ENCODE assay signal across 7 mouse cellular contexts in the genomic region with DNA sequence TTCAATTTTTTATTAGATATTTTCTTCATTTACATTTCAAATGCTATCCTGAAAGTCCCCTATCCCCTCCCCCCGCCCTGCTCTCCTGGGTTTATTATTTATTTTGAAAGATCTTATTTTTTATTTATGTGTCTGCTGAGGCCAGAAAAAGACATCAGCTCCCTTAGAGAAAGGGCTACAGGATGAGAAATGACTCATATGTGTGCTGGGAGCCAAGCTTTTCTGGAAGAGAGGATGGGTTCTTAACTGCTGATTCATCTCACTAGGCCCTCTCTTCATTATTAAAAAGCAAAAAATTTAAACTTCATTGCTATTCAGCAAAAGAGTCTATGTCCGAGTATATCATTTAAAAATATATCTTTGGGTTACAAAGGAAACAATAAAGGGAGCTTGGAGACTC. TPM values are rescaled to one million over a fixed set of nuclear protein-coding genes. Genes with fewer than 3 reads are reported as not detected.
DNase-seq lines count a peak whose midpoint lies in the region; ATAC-seq and TF ChIP-seq lines count a peak whose summit lies in the region.
"Not testable (repeated sequence)": the region's sequence is repeated elsewhere in the genome, so short reads cannot be mapped to it uniquely, and the experiment has no call there.

No protein-coding gene starts in this region.

- dilution Hi-C loops in CH12.LX (cut with MboI; ENCODE audit: extremely low pct_ligation_motif_present, extremely low pct_unique_long_range_greater_than_20kb, low sequenced_read_pairs) = not testable (repeated sequence)

- intact Hi-C loops in left cerebral cortex, adult 2 months (cut with DNase I) = not testable (repeated sequence)

- H3K9ac ChIP-seq in CH12.LX (ENCODE audit: insufficient read depth, low read depth); heart, embryonic 15.5 days; midbrain, embryonic 15.5 days: not testable (repeated sequence)

- H3K79me2 ChIP-seq in CH12.LX (replicated peaks; ENCODE audit: control insufficient read depth, extremely low read depth, insufficient read depth, poor library complexity, severe bottlenecking) = peaks cover 16% of the 10 kb centered on the region

- WGBS in heart, embryonic 15.5 days = 79% methylated on average over 2 of the region's 2 CpGs
- WGBS in midbrain, embryonic 15.5 days = 87% methylated on average over 2 of the region's 2 CpGs
- WGBS in thymus, adult 2 months = 71% methylated on average over 2 of the region's 2 CpGs

- DNase-seq in CH12.LX (ENCODE audit: extremely low read depth); left cerebral cortex, adult 2 months (ENCODE audit: extremely low spot score in 1 of 2, low spot score in 2 of 2); thymus, adult 2 months: not testable (repeated sequence)
- DNase-seq in adrenal gland, adult 2 months = peak; percentile 53
- DNase-seq in fibroblast of lung, adult 2 months (ENCODE audit: low read depth) = peak; percentile 46

- TF ChIP-seq POLR2A in CH12.LX (IDR thresholded peaks at IDR 0.05; ENCODE audit: low read depth, low read length); thymus, adult 2 months (IDR thresholded peaks at IDR 0.05; ENCODE audit: control insufficient read depth, extremely low read depth, insufficient read depth, low read length, poor library complexity): not testable (repeated sequence)

- H3K4me3 ChIP-seq in CH12.LX (replicated peaks in 1 of 3; ENCODE audit: low read depth in 2 of 3, low read length in 2 of 3, poor library complexity in 1 of 3); heart, embryonic 15.5 days; left cerebral cortex, adult 2 months; midbrain, embryonic 15.5 days; thymus, adult 2 months (ENCODE audit: control insufficient read depth, insufficient read depth, low read length): not testable (repeated sequence)

- peaks cover 1 to 14% of the 10 kb centered on the region in 2 experiments for H3K36me3 ChIP-seq in CH12.LX (replicated peaks in 1 of 2; ENCODE audit: control insufficient read depth in 1 of 2, insufficient read depth in 1 of 2, low read length in 1 of 2)
- not testable (repeated sequence) for H3K36me3 ChIP-seq in heart, embryonic 15.5 days; midbrain, embryonic 15.5 days (replicated peaks); thymus, adult 2 months (ENCODE audit: control insufficient read depth, insufficient read depth, low read length)

- H3K4me2 ChIP-seq in CH12.LX (ENCODE audit: insufficient read depth, low read depth, poor library complexity, severe bottlenecking) = peak overlapping the region; percentile 65; the same call in 1 of the 2 replicates
- not testable (repeated sequence) for H3K4me2 ChIP-seq in heart, embryonic 15.5 days; midbrain, embryonic 15.5 days

- H3K4me1 ChIP-seq in CH12.LX (ENCODE audit: control insufficient read depth in 1 of 2, insufficient read depth in 2 of 2) = peaks cover 11 to 28% of the 10 kb centered on the region in 2 experiments
- H3K4me1 ChIP-seq in heart, embryonic 15.5 days (replicated peaks) = not testable (repeated sequence)
- H3K4me1 ChIP-seq in midbrain, embryonic 15.5 days = peaks cover 21% of the 10 kb centered on the region
- peaks cover 17% of the 10 kb centered on the region for H3K4me1 ChIP-seq in thymus, adult 2 months (replicated peaks; ENCODE audit: control insufficient read depth, insufficient read depth, low read length)

- TF ChIP-seq CTCF in CH12.LX (conservative IDR thresholded peaks at IDR 0.05 in 1 of 2, IDR thresholded peaks at IDR 0.05 in 1 of 2; ENCODE audit: low read depth in 2 of 2, low read length in 2 of 2); left cerebral cortex, adult 2 months (IDR thresholded peaks at IDR 0.05); thymus, adult 2 months (IDR thresholded peaks at IDR 0.05; ENCODE audit: borderline replicate concordance, control insufficient read depth, extremely low read depth, insufficient read depth, low read length, poor library complexity): not testable (repeated sequence)

- H3K27me3 ChIP-seq in CH12.LX (replicated peaks); heart, embryonic 15.5 days; midbrain, embryonic 15.5 days (replicated peaks); thymus, adult 2 months (ENCODE audit: control insufficient read depth, insufficient read depth, low read length): not testable (repeated sequence)

- H3K27ac ChIP-seq in CH12.LX (ENCODE audit: insufficient read depth, low read depth) = peak overlapping the region; percentile 86
- peak overlapping the region; percentile 79; the same call in 1 of the 2 replicates for H3K27ac ChIP-seq in heart, embryonic 15.5 days
- peak overlapping the region; percentile 50 for H3K27ac ChIP-seq in left cerebral cortex, adult 2 months
- peak overlapping the region; percentile 84; the same call in 1 of the 2 replicates for H3K27ac ChIP-seq in midbrain, embryonic 15.5 days
- H3K27ac ChIP-seq in thymus, adult 2 months (ENCODE audit: control insufficient read depth, insufficient read depth, low read length) = peak overlapping the region; percentile 67; the same call in 1 of the 2 replicates

- not testable (repeated sequence) for TF ChIP-seq EP300 in CH12.LX (IDR thresholded peaks at IDR 0.05; ENCODE audit: low read length)

- H3K9me3 ChIP-seq in CH12.LX (replicated peaks; ENCODE audit: low read length); heart, embryonic 15.5 days (replicated peaks); midbrain, embryonic 15.5 days: not testable (repeated sequence)

- not testable (repeated sequence) for ATAC-seq in heart, embryonic 15.5 days (replicated peaks; ENCODE audit: insufficient number of reproducible peaks, insufficient read depth, low FRiP score, low read depth); midbrain, embryonic 15.5 days (replicated peaks)

- TF ChIP-seq RAD21 in CH12.LX (IDR thresholded peaks at IDR 0.05; ENCODE audit: low read depth, low read length) = not testable (repeated sequence)

- in situ Hi-C loops in CH12.LX (cut with MboI; ENCODE audit: low pct_ligation_motif_present, low pct_unique_long_range_greater_than_20kb, low sequenced_read_pairs) = not testable (repeated sequence)

RNA-seq across cellular contexts. Expression of a gene that starts 1.0 kb away (rescaled TPM):
- total RNA-seq in CH12.LX (2012; rRNA removed) (338 and 389 TPM in 2 replicates), CH12.LX (2014; rRNA removed) (542 and 607 TPM in 2 replicates)
- 287 and 371 TPM in 2 replicates for polyA plus RNA-seq in CH12.LX (2012; ENCODE audit: insufficient read length, low read depth)
- 100 to 1,000 TPM; 116 to 142 TPM for total RNA-seq in adrenal gland, adult 2 months (2021)
- polyA plus RNA-seq in adrenal gland, adult 2 months (2012; rRNA removed) = 150 and 165 TPM in 2 replicates
- polyA plus RNA-seq in heart, embryonic 15.5 days (2015; fragmentation: Nextera tagmentation; extraction: Ambion mirVana) = 361 and 375 TPM in 2 replicates
- 10 to 100 TPM; 42.0 TPM for total RNA-seq in left cerebral cortex, adult 2 months (2021)
- polyA plus RNA-seq in midbrain, embryonic 15.5 days (2015; fragmentation: Nextera tagmentation; extraction: Ambion mirVana) = 1,067 and 1,101 TPM in 2 replicates
- polyA plus RNA-seq in thymus, adult 2 months (2012; rRNA removed) = 296 and 470 TPM in 2 replicates
